Mouse (Mus musculus) spleen, embryonic (tissue): ENCODE measurements around the gene Gm44503.

ENCODE experiments used
- CTCF ChIA-PET: fragments of 350-600 bp; sonication (Branson Sonifier 250); formaldehyde crosslinking; loops from one replicate; lab custom pipeline; 2022; lab: Charles Lee

Gm44503 gene

DNA sequence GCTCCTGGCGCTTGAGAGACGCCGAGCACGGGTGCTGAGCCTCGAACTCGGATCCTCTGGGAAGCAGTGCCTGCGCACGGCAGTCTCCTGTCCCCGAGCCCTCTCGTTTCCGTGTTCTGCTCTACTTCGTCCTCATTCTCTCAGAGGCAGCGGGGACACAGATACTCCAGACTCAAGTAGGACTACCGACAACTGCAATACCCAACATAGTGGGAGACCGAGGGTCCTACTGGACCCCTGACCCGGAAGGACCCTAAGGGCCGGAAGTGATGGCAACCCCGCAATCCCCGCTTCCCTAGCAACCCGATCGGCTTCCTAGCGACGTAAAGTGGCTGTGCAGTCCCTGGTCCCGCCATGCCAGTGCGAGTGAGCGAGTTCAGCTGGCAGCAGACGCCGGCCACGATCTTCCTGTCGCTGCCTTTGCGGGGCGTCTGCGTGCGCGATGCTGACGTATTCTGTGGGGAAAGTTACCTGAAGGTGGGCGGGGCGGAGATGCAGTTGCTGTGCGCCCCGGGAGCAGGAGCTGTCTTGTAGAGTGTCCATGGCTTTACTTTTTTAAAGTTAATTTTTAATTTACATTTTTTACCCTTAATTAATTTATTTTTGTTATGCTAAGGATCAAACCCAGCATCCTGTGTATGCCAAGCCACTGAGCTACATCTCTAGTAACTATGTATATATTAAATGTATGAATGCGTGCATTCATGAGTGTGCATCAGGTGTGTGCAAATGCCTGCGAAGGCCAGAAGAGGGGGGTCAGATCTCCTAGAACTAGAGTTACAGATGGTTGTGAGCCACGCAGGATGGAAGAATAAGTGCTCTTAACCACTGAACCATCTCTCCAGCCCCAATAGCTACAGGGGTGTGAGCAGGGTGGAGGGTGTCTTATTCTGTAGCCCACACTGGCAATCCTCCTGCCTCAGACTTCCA is at the start of gene Gm44503, which contains the start of gene Dyx1c1:
Gene Gm44503 (plus strand): TSS at position 332 of the 930 bp plus-strand sequence.
Gene Dyx1c1 (plus strand): TSS at position 265 of the 930 bp plus-strand sequence.
- CTCF ChIA-PET = interaction anchor here (0.6 to 1.2 kb wide), 3 partner anchors 10 to 1479 kb away, joined by 3 read pairs; no protein-coding TSS in a partner anchor

DNA sequence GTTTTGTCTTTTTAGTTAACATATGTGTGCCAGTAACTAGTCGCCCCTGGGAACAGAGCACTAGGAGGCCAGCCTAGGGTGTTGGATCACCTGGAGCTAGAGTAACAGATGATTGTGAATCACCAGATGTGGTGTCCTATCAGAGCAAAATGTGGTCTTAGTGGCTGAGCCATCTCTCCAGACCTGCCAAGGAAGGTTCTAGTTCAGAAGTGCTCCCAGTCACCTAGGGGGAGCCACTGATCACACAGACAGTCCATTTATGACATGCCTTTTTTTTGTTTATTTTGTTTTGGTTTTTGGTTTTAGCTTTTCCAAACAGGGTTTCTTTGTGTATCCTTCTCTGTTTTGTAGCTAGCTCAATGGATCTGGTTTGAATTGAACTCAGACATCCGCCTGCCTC is 47.3 kb upstream of the Gm44503 start:
- CTCF ChIA-PET = no interaction called here

DNA sequence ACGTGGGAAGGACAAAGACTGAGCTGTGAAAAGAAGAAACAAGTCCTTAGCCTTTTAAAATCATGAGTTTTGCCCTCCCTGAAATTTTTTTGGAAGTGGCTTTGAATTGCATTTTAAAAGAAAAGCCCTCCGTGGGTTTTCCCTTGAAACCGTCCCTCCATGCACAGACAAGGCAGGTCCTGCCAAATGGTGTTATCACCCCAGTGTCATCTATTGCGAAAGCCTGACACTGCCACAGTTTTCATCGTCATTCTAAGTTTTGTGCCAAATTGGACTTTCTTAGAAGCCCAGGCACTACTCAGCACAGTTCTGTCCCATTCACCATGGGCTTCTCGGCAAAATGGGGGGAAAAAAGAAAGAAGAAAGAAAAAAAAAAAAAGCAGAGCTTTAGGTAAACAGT is 45.1 kb upstream of the Gm44503 start:
- CTCF ChIA-PET = no interaction called here

DNA sequence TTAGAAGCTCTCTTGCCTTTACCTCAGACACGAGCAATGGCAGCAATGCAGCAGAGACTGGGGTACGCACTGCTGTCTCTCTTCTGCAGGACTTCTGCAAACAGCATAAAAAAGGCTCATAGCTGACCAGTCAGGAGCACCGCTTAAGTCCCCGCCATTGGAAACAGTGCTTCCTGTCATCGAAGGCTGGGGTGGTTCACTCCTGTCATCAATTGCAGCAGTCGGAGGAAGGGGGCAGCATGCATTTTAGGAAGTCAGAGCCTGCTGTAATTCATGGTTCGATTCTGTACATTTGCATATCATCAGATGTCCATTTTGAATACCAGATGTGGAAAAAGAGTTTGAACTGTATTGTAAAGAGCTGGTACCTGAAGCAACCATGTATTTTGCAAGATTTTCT is 42.9 kb upstream of the Gm44503 start:
- CTCF ChIA-PET = no interaction called here

DNA sequence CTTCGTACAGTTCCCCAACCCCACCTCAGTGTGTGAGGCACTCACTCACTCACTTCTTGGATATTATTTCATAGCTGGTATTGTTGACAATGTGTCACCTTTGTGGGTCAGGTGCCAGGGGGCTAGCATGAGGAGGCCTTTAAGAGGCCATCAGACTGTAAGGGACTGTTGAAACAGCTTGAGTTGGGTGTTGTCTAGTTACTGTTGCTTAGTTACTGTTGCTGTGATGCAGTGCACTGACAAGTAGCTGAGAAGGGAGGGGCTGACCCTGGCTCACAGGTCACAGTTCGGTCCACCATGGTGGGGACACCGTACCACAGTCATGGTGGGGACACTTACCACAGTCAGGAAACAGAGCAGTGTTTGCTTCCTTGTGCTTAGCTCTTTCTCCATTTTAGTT is 35.6 kb upstream of the Gm44503 start:
- CTCF ChIA-PET = no interaction called here

DNA sequence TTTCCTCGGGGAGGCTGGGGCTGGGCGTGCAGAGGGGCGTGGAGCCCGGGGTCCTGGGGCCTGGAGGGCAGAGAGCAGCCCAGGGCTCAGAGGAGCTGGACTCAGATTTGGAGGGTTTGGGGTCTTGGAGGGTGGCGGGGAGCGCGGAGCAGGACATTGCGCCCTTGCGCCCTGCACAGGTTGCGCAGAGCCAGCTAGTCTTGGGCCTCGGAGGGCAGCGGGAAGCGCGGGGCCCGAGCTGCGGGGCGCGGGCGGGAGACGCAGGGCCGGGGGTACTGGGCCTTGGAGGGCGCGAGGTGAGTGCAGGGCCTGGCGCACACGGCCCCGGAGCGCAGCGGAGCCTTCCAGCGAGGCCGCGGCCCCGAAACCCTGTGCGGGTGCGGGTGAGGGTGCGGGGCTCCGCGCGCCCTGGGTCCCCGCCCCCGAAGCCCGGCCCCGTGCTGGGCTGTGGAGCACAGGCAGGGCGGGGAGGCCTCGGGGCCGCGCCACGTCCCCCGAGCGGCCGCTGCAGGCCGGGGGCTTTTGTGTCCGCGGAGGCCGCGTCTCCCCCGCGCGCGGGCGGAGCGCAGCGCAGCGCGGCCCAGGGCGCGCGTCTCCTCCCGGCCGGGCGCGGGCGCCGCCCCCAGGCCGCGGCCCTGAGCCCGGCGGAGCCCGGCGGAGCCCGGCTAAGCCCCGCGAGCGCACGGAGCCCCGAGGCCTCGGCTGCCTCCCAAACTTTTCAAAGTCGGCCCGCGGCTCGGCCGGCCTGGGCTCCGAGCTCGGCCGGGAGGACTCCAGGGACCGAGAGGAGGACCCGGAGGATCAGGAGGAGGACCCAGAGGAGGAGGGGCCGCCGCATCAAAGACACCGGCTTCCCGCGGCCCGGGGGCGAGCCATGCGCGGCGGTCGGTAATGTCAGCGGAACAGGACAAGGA is 33.4 kb upstream of the Gm44503 start, which contains the start of gene Pygo1:
Gene Pygo1 (plus strand): TSS at position 625 of the 914 bp plus-strand sequence.
- CTCF ChIA-PET = no interaction called here

DNA sequence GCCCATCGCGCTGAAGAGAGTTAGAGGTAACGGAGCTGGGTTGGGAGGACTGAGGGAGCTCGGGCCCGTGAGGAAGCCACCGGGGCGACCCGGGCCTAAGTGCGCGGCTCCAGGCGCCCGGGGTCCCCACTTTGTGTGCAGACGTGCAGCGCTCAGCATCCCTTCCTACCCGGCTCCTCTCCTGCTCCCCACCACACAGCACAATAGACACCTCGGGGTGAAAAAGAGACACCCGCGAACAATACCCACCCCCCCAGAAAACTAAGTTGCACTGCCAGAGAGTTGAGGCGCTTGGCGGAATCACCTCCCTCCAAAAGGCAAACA is 32.8 kb upstream of the Gm44503 start:
- CTCF ChIA-PET = no interaction called here

DNA sequence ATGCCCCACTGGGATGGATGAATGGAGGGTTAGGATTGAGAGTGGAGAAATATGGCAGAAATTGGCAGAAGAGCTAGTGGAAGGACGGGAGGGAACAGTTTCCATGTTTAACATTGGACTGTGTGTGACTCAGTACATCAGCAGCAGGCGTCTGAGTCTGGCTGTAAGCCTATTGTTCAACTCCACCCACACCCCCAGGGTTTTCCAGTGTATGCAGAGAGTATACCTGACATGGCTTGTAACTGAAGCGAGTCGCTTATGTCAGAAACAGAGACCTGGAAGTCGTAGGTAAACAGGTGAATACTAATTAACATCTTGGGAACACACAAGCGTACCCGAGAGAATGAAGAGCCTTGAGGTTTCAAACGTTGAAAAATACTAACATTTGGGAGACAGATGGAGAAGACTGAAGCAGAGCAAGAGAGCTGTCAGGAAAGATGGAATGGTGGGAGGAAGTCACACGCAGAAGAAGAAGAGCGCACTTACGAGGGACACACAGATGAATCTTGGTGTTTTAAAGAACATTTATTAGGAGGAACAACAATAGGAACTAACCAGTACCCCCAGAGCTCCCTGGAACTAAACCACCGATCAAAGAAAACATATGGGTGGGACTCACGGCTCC is 27.4 kb upstream of the Gm44503 start:
- CTCF ChIA-PET = no interaction called here

DNA sequence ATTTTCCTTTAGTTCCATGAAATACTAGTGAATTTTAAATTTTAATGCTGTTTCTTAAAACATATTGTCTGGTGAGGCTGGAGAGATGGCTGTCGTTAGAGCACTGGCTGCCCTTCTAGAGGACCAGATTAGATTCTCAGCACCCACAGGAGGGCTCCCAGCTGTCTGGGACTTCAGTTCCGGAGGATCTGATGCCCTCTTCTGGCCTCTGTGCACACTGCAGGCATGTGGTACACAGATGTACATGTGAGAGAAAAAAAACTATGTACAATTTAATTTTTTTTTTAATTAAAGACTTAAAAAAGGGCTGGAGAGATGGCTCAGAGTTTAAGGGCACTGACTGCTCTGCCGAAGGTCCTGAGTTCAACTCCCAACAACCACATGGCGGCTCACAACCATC is 23.3 kb upstream of the Gm44503 start:
- CTCF ChIA-PET = interaction anchor here (0.6 kb wide), 1 partner anchor 80 kb away, joined by 3 read pairs; no protein-coding TSS in a partner anchor

DNA sequence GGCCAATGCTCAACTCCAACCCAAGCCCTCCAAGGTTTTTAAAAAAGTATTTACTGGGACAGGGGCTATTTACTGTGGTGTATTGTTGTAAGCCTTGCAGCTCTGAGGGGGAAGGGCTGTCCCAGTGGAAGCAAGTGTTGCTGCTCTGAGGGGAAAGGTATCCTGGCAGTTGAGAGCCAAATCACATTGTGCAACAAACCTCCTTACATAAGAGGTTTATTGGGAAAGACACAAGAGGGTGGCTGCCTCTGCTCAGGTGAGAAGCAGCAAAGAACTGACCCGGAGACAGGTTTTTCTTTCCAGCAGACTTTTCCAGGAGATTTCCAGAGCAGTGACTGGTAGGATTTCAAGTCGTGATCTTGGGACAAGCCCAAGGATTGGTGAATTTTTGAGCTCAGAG is 22.4 kb upstream of the Gm44503 start:
- CTCF ChIA-PET = no interaction called here

DNA sequence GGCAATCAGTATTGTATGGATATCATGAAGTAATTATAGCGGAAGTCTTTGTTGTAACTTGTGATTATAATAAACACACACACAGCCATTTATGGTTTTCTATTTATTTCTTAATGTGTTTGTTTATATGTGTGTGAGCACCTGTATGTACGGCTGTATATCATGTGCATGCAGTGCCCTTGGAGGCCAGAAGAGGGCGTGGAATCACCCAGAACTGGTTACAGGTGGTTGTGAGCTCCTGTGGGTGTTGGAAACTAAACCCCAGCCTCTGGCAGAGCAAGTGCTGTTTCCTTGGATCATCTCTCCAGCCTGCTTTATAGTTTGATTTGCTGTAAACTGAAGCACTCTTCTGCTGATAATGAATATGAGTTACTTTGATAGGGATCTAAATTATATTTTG is 15.2 kb upstream of the Gm44503 start:
- CTCF ChIA-PET = no interaction called here

DNA sequence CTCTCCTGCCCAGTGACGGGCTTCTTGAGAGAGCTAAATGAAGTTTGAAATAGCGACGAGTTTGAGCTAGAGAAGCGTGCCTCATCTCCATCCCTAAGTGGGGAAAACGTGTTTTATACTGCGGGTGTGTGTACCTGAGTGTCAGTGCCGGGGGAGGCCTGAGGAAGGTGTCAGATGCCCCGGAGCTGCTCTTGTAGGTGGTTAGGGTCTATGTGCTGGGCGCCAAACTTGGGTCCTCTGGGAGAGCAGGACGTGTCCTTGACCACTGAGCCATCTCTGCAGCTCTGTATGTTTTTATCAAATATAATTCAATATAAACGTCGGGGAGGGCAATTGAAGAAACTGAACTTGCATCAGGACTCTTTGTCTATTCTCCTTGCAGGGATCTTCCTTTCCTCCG is 14.4 kb upstream of the Gm44503 start:
- CTCF ChIA-PET = interaction anchor here (0.6 kb wide), 1 partner anchor 12 kb away, joined by 3 read pairs; no protein-coding TSS in a partner anchor

DNA sequence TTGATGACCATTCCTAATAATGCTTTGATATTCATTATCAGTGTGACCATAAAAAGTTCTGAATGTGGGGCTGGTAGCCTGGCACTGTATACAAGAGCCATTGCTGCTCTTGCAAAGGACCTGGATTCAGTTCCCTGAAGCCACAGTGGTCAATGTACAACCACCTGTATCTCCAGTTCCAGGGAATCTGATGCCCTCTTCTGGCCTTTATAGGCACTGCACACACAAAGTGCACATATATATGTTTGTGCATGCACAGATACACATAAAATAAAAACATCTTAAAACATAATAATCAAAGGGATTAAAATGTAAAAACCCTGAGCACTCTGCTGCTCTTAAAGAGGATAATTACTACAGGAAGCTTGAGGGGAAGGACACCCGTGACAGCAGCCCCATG is 11.6 kb upstream of the Gm44503 start:
- CTCF ChIA-PET = no interaction called here

DNA sequence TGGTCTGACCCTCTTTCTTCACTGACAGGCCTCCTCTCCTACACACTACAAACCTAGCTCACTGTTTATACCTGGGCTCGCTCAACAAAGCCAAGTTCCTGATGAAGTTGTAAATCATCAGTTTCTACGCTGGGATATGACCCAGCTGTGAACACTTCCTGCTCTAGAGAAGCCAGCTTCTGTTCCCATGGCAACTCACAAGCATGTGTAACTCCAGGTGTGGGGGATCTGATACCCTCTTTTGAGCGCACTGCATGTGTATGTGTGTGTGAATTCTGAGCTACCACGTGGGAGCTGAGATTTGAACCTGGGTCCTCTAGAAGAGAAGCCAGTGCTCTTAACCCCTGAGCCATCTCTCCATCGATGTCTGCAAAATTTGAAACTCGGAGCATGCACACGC is 9.1 kb upstream of the Gm44503 start:
- CTCF ChIA-PET = no interaction called here

DNA sequence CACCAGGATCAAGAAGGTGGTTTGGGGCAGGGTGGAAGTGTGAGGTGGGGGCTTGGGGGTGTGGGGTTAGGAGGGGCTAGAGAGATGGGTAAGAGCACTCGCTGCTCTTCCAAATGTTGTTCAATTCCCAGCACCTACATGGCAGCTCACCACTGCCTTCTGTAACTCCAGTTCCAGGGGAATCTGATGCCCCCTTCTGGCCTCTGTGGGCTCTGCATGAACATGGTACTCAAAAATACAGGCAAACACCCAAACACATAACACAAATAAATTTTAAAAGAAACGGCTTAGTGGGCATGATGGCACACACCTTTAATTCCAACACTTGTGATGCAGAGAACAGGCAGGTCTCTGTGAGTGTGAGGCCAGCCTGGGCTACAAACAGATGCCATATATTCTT is 3.9 kb upstream of the Gm44503 start:
- CTCF ChIA-PET = no interaction called here

DNA sequence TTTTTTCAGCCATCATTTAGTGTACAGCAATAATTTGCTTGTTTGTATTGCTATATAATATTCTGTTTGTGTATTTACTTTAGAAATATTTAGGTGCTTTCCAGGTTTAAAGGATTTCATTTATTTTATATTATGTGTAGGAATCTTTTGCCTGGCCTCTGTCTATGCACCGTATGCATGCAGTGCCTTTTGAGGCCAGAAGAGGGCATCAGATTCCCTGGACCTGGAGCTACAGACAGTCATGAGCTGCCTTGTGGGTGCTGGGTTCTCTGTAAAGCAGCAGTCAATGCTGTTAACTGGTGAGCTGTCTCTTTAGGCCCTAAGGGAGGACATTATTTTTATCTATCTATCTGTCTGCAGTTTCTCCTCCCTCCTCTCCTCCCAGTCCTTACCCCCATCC is 3.1 kb upstream of the Gm44503 start:
- CTCF ChIA-PET = no interaction called here

DNA sequence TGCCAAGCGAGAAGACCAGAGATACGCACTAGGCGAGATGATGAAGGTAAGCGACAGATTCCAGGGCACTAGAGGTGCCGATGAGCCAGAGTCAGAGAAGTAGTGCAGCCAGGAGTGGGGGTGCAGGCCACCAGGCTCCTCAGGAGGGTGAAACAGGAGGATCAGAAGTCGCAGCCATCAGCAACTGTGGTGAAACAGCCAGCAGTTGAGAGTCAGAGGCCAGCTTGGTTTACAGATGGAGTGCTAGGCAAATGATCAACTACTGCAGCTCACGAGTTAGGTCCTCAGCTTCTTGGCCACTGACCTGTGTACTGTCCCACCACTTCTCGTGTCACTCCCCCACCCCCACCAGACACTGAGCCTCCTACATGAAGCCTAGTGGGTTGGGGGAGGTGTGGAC is 2.7 kb downstream of the Gm44503 start:
- CTCF ChIA-PET = interaction anchor here (0.9 kb wide), 1 partner anchor 24 kb away, joined by 4 read pairs; the partner anchor contains the start of genes Ccpg1 and Ccpg1os

DNA sequence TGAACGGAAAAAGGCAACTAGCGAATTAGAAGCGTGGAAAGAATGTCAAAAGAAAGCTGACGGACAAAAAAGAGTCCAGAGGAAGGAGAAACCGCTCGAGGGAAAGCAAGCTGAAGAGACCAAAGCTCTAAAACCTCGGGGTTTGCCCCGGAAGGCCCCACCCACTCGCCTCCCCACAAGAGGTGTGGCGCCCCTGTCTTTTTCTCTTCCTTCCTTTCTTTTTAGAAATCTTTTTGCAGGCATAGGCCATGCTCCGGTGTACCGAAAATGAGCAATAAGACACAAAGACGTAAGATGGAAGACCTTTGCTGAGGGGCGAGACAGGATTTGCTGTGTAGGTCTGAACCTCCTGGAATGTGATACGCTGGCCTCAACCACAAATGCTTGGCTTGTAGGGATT is 3.3 kb downstream of the Gm44503 start:
- CTCF ChIA-PET = interaction anchor here (0.9 kb wide), 1 partner anchor 23 kb away, joined by 4 read pairs; the partner anchor contains the start of genes Ccpg1 and Ccpg1os

DNA sequence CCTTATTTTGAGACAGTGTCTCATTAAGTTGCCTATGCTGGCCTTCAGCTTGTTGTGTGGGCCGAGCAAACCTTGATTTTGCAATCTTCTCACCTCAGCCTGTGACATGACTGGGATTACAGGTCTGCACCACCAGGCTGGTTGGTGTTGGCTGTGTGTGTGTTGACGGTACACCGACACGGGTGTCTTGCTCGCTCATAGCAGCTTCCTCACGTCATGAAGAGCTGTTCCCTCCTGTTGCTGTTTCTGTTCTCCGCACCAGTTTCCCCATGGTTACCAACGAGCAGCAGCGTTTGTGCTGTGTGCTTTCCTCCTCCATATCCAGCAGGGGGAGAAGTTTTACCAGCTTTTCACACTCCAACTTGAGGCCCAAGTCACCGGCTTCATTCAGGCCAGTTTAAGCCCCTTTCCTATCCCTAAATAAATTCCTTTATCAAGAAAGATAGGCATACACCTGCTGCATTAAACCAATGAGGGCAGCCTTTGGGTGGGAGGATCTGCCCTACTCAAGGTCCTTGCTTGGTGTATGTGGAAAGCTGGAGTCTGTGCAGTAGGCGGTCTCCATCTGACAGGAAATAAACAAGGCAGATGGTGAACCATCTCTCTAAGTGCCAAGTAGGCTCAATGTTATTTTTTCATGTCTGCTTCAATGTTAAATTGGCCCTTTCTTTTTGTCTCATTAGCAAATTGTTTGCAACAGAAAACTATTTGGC is 9.9 kb downstream of the Gm44503 start:
- CTCF ChIA-PET = interaction anchor here (1.3 kb wide), 1 partner anchor 10 kb away, joined by 3 read pairs; the partner anchor contains the start of genes Dyx1c1 and Gm44503

DNA sequence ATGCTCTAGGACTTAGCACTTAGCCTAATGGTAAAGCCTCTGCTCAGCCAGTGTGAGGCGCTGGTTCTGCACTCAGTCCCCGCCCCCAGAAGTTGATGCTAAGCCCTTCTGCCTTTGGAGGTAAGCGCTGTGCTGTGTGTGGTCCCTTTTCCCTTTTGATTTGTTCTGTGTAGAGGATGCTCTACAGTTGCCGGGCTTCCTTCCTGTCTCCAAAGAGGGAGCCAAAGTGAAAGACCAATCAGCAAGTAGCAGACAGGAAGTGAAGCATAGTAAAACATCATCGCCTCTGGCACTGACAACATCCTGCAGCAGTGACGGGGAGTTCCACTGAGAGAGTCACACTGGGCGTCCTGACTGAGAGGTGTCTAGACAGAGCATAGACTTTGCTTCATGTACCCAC is 11.2 kb downstream of the Gm44503 start:
- CTCF ChIA-PET = no interaction called here

DNA sequence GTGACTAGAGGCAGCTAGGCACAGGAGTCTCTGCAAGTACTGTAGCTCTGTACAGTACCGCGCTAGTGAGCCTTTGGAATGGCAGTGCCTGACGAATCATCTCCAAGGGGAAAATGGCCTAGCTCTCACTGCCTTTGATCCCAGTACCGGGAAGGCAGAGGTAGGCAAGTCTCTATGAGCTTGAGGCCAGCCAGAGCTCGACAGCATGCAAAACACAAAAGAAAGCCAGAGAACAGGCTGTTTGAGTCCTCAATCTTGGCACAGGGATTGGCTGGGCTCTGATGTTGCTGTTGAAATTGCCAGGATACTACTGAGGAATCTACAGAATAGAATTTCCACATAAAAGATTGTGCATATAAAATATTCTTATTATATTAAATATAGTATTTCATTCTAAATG is 13.8 kb downstream of the Gm44503 start:
- CTCF ChIA-PET = interaction anchor here (0.6 kb wide), 1 partner anchor 147 kb away, joined by 3 read pairs; no protein-coding TSS in a partner anchor
